8 mouse cellular contexts compared by ENCODE assay signal in the genomic region with DNA sequence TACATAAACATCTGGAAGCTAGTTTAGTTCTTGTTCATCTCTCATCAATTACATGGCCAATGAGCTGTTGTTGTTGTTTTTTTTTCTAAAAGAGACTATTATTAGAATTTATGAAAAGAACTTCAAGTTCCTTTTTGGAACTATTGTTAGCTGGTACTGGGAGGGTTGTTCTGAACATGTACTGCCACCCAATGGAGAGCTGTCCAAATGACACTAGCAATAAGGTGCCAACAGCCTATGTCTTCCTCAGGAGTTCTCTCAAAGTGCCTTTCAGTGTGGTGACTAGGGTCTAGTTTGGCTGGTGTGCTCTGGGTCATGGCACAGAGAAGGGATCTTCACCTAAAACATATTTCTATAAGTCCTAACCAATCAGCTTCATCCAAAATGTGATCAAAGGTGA.
DNase-seq lines count a peak whose midpoint lies in the region; ATAC-seq lines count a peak whose summit lies in the region.

No protein-coding gene starts in this region.

- peak; percentile 26 for DNase-seq in layer of hippocampus, adult 11-12 months (ENCODE audit: low spot score)
- DNase-seq in layer of hippocampus, postnatal 36 days, result no peak
- peak; percentile 68 for DNase-seq in NIH3T3 (ENCODE audit: low read depth)
- DNase-seq in adrenal gland, postnatal 36 days, result peak; percentile 32 to 41
- DNase-seq in kidney, adult 9 months, result peak; percentile 68
- DNase-seq in gastrocnemius, postnatal 10 days, result no peak
- no peak for DNase-seq in spleen, postnatal 4 days (ENCODE audit: low spot score in 2 of 2)

- peak; percentile 99 for ATAC-seq in megakaryocyte progenitor cell, adult 5-6 weeks (replicated peaks; ENCODE audit: poor library complexity)

Comparison
In these comparisons a context has a peak if more than half of its experiments do, and no peak if none do; other contexts are left out.
1. DNase-seq: peak in layer of hippocampus, adult 11-12 months (single experiment), NIH3T3 (single experiment), adrenal gland, postnatal 36 days (2 of 2) and kidney, adult 9 months (single experiment); none in layer of hippocampus, postnatal 36 days (0 of 2), gastrocnemius, postnatal 10 days (single experiment) and spleen, postnatal 4 days (0 of 2).